Mouse (Mus musculus) olfactory bulb, adult 2 months (tissue): Measurements from ENCODE around the gene Ttc28. TPM values are rescaled to one million over a fixed set of nuclear protein-coding genes. Genes with fewer than 3 reads are reported as not detected.

Experiments
- H3K27ac ChIP-seq: fragments of 200-500 bp; 2 replicates; pipeline ENCODE4 v1.5.1; 2012; ENCODE audit warnings: low read depth, low read length; ENCODE audit not compliant: insufficient read depth
- H3K4me1 ChIP-seq: fragments of 200-500 bp; 2 replicates; pipeline ENCODE4 v1.6.1; 2012; ENCODE audit warnings: low read length; ENCODE audit not compliant: control insufficient read depth, insufficient read depth
- H3K4me3 ChIP-seq: fragments of 200-500 bp; 2 replicates; pipeline ENCODE4 v1.5.1; 2012; ENCODE audit warnings: mild to moderate bottlenecking, low read depth, low read length, moderate library complexity; ENCODE audit not compliant: insufficient read depth
- CTCF ChIP-seq: fragments of 200-500 bp; IDR thresholded peaks from 2 replicates; pipeline ENCODE4 v1.5.1; 2012; ENCODE audit warnings: low read depth, mild to moderate bottlenecking, low read length, moderate library complexity; ENCODE audit not compliant: insufficient read depth
- POLR2A ChIP-seq: fragments of 200-500 bp; IDR thresholded peaks from 2 replicates; pipeline ENCODE4 v1.6.1; 2012; ENCODE audit warnings: mild to moderate bottlenecking, low read depth, low read length, moderate library complexity; ENCODE audit not compliant: insufficient read depth
- WGBS: fragments of 180-500 bp; shearing (Covaris S2); methylation state at CpG from one replicate; pipeline ENCODE4 v1.1.7; 2018; 5-methylcytosine and 5-hydroxymethylcytosine counted together
- polyA plus RNA-seq: library from polyadenylated mRNA; stranded (reverse); fragments of >200 nt; gene quantifications from 2 replicates; pipeline ENCODE4 v1.2.4, GENCODE M21; 2012; ENCODE audit warnings: low replicate concordance; ENCODE audit not compliant: missing spikeins, insufficient read depth, insufficient read length

Gene Ttc28
- polyA plus RNA-seq, 1 experiment: not detected

GRCm38 (mm10) chr5:111327420-111327819 is 447.8 kb downstream of the Ttc28 start:
- TF ChIP-seq CTCF: no peak
- TF ChIP-seq POLR2A: no peak

GRCm38 (mm10) chr5:111329782-111330416 is 450.3 kb downstream of the Ttc28 start:
- H3K27ac ChIP-seq: peak overlapping the region; percentile 93
- no peak for TF ChIP-seq POLR2A
- no peak for TF ChIP-seq CTCF
- H3K4me1 ChIP-seq: no peaks in the 10 kb centered on the region
- H3K4me3 ChIP-seq: peak overlapping the region; percentile 68
- 20% methylated on average over 10 of the region's 10 CpGs for WGBS

More at GRCm38 (mm10) chr5:111327420-111327819, 447.8 kb downstream of the Ttc28 start:
- no peak overlapping the region for H3K27ac ChIP-seq
- no peak overlapping the region for H3K4me3 ChIP-seq
- H3K4me1 ChIP-seq: no peaks in the 10 kb centered on the region
- WGBS: 85% methylated on average over 7 of the region's 7 CpGs

- Histone ChIP-seq H3K4me1 (no peaks in the 10 kb centered on the region), H3K4me3 (peak within 1 kb of the TSS; percentile 79), H3K27ac (peak within 1 kb of the TSS; percentile 93)
- TF ChIP-seq POLR2A (peak; percentile 99), CTCF (no peak)
- WGBS: 1% methylated on average over 77 of the region's 78 CpGs
Measured at GRCm38 (mm10) chr5:111330417-111331098, 451.0 kb downstream of the Ttc28 start, which contains the start of gene Pitpnb. Pitpnb (plus strand) TSS chr5:111330763.

- TF ChIP-seq CTCF (no peak), POLR2A (no peak)
- Histone ChIP-seq H3K4me3 (peak overlapping the region; percentile 79), H3K4me1 (no peaks in the 10 kb centered on the region), H3K27ac (no peak overlapping the region)
- WGBS: under 1% methylated on average over 14 of the region's 14 CpGs
Measured at GRCm38 (mm10) chr5:111331099-111331435, 451.5 kb downstream of the Ttc28 start.

- 89% methylated on average over 8 of the region's 8 CpGs for WGBS
- no peak for TF ChIP-seq CTCF
- no peak for TF ChIP-seq POLR2A
- Histone ChIP-seq H3K27ac (no peak overlapping the region), H3K4me3 (no peak overlapping the region), H3K4me1 (no peaks in the 10 kb centered on the region)
Measured at GRCm38 (mm10) chr5:111335939-111336691, 456.5 kb downstream of the Ttc28 start.

Other genes starting within 250 kb of the Ttc28 start
- not detected in 2 replicates for gene Noc4l, start 226.4 kb upstream of the Ttc28 start, polyA plus RNA-seq
- gene Ddx51, start 226.4 kb upstream of the Ttc28 start, polyA plus RNA-seq: not detected in 2 replicates
- not detected in 2 replicates for gene Ep400, start 109.1 kb upstream of the Ttc28 start, polyA plus RNA-seq
- not detected in 2 replicates for gene Pus1, start 99.1 kb upstream of the Ttc28 start, polyA plus RNA-seq
- gene Ulk1, start 69.7 kb upstream of the Ttc28 start, polyA plus RNA-seq: not detected in 2 replicates
- not detected in 2 replicates for gene Hscb, start 40.0 kb upstream of the Ttc28 start, polyA plus RNA-seq
- gene Chek2, start 39.8 kb upstream of the Ttc28 start, polyA plus RNA-seq: not detected in 2 replicates